In the genomic region with DNA sequence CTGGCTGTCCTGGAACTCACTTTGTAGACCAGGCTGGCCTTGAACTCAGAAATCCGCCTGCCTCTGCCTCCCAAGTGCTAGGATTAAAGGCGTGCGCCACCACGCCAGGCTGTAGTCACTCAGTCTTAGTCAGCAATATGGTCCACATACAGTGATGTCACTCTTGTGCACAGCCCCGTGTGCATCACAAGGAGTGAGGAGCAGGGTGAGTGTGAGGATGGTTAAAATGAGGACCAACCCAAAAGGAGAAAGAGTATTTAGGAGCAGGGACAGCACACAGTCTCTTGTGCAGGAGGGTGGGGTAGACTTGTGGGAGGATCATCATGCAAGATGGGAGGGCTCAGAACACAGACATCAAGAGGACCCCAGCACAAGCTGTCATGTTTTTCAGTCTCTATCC, we compare ENCODE assay signal across 35 mouse cellular contexts. TPM values are rescaled to one million over a fixed set of nuclear protein-coding genes. Genes with fewer than 3 reads are reported as not detected.
DNase-seq lines count a peak whose midpoint lies in the region; ATAC-seq and TF ChIP-seq lines count a peak whose summit lies in the region.
"Had no signal": no experiment of that assay in that cellular context is flagged by ENCODE, and none has a peak within 500 bp of the region (broad histone marks: within the 10 kb centered on the region; RNA-seq: fewer than 3 reads in every experiment).

No protein-coding gene starts in this region.

- no peak overlapping the region for H3K27ac ChIP-seq in heart, embryonic 10.5 days
- no peak overlapping the region for H3K27ac ChIP-seq in stomach, embryonic 16.5 days (ENCODE audit: low read length)
- no peak overlapping the region for H3K27ac ChIP-seq in stomach, postnatal 0 days (replicated peaks)
- H3K27ac ChIP-seq in CH12.LX (ENCODE audit: insufficient read depth, low read depth), result no peak overlapping the region
- H3K27ac ChIP-seq in bone marrow macrophage, adult 2 months (ENCODE audit: insufficient read depth, low read depth, low read length), result peak overlapping the region; percentile 85
- H3K27ac ChIP-seq: forebrain, embryonic 10.5 days; forebrain, embryonic 13.5 days; heart, embryonic 15.5 days; hindbrain, embryonic 10.5 days; hindbrain, embryonic 13.5 days; intestine, embryonic 15.5 days had no signal

- H3K9ac ChIP-seq in stomach, embryonic 16.5 days (ENCODE audit: low read length), result no peak overlapping the region
- H3K9ac ChIP-seq in stomach, postnatal 0 days (ENCODE audit: low read length), result no peak overlapping the region
- no peak overlapping the region for H3K9ac ChIP-seq in CH12.LX (ENCODE audit: insufficient read depth, low read depth)
- H3K9ac ChIP-seq: embryonic facial prominence, embryonic 13.5 days; forebrain, embryonic 13.5 days; heart, embryonic 12.5 days; heart, embryonic 15.5 days; hindbrain, embryonic 13.5 days; intestine, embryonic 15.5 days had no signal

- WGBS in heart, embryonic 10.5 days, result 84% methylated on average over 5 of the region's 5 CpGs
- WGBS in stomach, embryonic 16.5 days, result 84% methylated on average over 5 of the region's 5 CpGs
- 82% methylated on average over 5 of the region's 5 CpGs for WGBS in stomach, postnatal 0 days

- H3K27me3 ChIP-seq in heart, embryonic 10.5 days (ENCODE audit: insufficient read depth, poor library complexity, severe bottlenecking), result no peaks in the 10 kb centered on the region
- no peaks in the 10 kb centered on the region for H3K27me3 ChIP-seq in stomach, embryonic 16.5 days (ENCODE audit: control insufficient read depth, insufficient read depth, low read length)
- no peaks in the 10 kb centered on the region for H3K27me3 ChIP-seq in stomach, postnatal 0 days (ENCODE audit: control insufficient read depth, insufficient read depth, low read length)
- H3K27me3 ChIP-seq in CH12.LX (replicated peaks), result no peaks in the 10 kb centered on the region
- H3K27me3 ChIP-seq: embryonic facial prominence, embryonic 13.5 days; forebrain, embryonic 13.5 days; heart, embryonic 12.5 days; heart, embryonic 15.5 days; hindbrain, embryonic 13.5 days; intestine, embryonic 15.5 days; Patski had no signal

- no peak for TF ChIP-seq EP300 in stomach, postnatal 0 days (optimal IDR thresholded peaks at IDR 0.05)
- no peak for TF ChIP-seq EP300 in CH12.LX (IDR thresholded peaks at IDR 0.05; ENCODE audit: low read length)

- TF ChIP-seq RAD21 in CH12.LX (IDR thresholded peaks at IDR 0.05; ENCODE audit: low read depth, low read length), result no peak

- H3K4me2 ChIP-seq in stomach, embryonic 16.5 days (ENCODE audit: low read depth, low read length), result no peak overlapping the region
- no peak overlapping the region for H3K4me2 ChIP-seq in stomach, postnatal 0 days (replicated peaks; ENCODE audit: low read depth)
- no peak overlapping the region for H3K4me2 ChIP-seq in CH12.LX (ENCODE audit: insufficient read depth, low read depth, poor library complexity, severe bottlenecking)
- H3K4me2 ChIP-seq: embryonic facial prominence, embryonic 13.5 days; forebrain, embryonic 13.5 days; heart, embryonic 12.5 days; heart, embryonic 15.5 days; hindbrain, embryonic 13.5 days; intestine, embryonic 15.5 days had no signal

- H3K9me3 ChIP-seq in heart, embryonic 10.5 days, result no peaks in the 10 kb centered on the region
- no peaks in the 10 kb centered on the region for H3K9me3 ChIP-seq in stomach, embryonic 16.5 days (replicated peaks; ENCODE audit: control insufficient read depth, low read length)
- no peaks in the 10 kb centered on the region for H3K9me3 ChIP-seq in stomach, postnatal 0 days (ENCODE audit: control insufficient read depth, low read length)
- no peaks in the 10 kb centered on the region for H3K9me3 ChIP-seq in CH12.LX (replicated peaks; ENCODE audit: low read length)
- H3K9me3 ChIP-seq: embryonic facial prominence, embryonic 13.5 days; forebrain, embryonic 10.5 days; forebrain, embryonic 13.5 days; G1E; heart, embryonic 12.5 days; heart, embryonic 15.5 days; hindbrain, embryonic 10.5 days; hindbrain, embryonic 13.5 days; intestine, embryonic 15.5 days had no signal

- no peak for TF ChIP-seq CTCF in stomach, postnatal 0 days (IDR thresholded peaks at IDR 0.05; ENCODE audit: low read depth)
- TF ChIP-seq CTCF in CH12.LX (conservative IDR thresholded peaks at IDR 0.05 in 1 of 2, IDR thresholded peaks at IDR 0.05 in 1 of 2; ENCODE audit: low read depth in 2 of 2, low read length in 2 of 2), result no peak
- no peak for TF ChIP-seq CTCF in bone marrow macrophage, adult 2 months (IDR thresholded peaks at IDR 0.05; ENCODE audit: low read depth, low read length)

- H3K36me3 ChIP-seq in heart, embryonic 10.5 days, result no peaks in the 10 kb centered on the region
- H3K36me3 ChIP-seq in stomach, embryonic 16.5 days (ENCODE audit: control insufficient read depth, insufficient read depth, low read length), result no peaks in the 10 kb centered on the region
- H3K36me3 ChIP-seq in stomach, postnatal 0 days (ENCODE audit: control insufficient read depth, insufficient read depth, low read length), result no peaks in the 10 kb centered on the region
- H3K36me3 ChIP-seq in CH12.LX (replicated peaks in 1 of 2; ENCODE audit: control insufficient read depth in 1 of 2, insufficient read depth in 1 of 2, low read length in 1 of 2), result no peaks in the 10 kb centered on the region
- H3K36me3 ChIP-seq: embryonic facial prominence, embryonic 13.5 days; forebrain, embryonic 10.5 days; G1E; heart, embryonic 12.5 days; heart, embryonic 15.5 days; hindbrain, embryonic 10.5 days; hindbrain, embryonic 13.5 days; intestine, embryonic 15.5 days had no signal

- no peak for TF ChIP-seq POLR2A in CH12.LX (IDR thresholded peaks at IDR 0.05; ENCODE audit: low read depth, low read length)
- no peak for TF ChIP-seq POLR2A in bone marrow macrophage, adult 2 months (IDR thresholded peaks at IDR 0.05; ENCODE audit: borderline replicate concordance, low read depth, low read length)

- no peak overlapping the region for H3K4me3 ChIP-seq in heart, embryonic 10.5 days
- no peak overlapping the region for H3K4me3 ChIP-seq in stomach, embryonic 16.5 days (replicated peaks; ENCODE audit: low read length)
- no peak overlapping the region for H3K4me3 ChIP-seq in stomach, postnatal 0 days (ENCODE audit: low read depth, low read length)
- H3K4me3 ChIP-seq in CH12.LX (replicated peaks in 1 of 3; ENCODE audit: low read depth in 2 of 3, low read length in 2 of 3, poor library complexity in 1 of 3), result no peak overlapping the region
- H3K4me3 ChIP-seq in bone marrow macrophage, adult 2 months (ENCODE audit: insufficient read depth, low read length), result no peak overlapping the region
- H3K4me3 ChIP-seq: embryonic facial prominence, embryonic 13.5 days; forebrain, embryonic 10.5 days; forebrain, embryonic 13.5 days; heart, embryonic 12.5 days; heart, embryonic 15.5 days; hindbrain, embryonic 10.5 days; hindbrain, embryonic 13.5 days; intestine, embryonic 15.5 days had no signal

- in situ Hi-C loops in CH12.LX (cut with MboI; ENCODE audit: low pct_ligation_motif_present, low pct_unique_long_range_greater_than_20kb, low sequenced_read_pairs), result no loop called here

- H3K79me2 ChIP-seq in CH12.LX (replicated peaks; ENCODE audit: control insufficient read depth, extremely low read depth, insufficient read depth, poor library complexity, severe bottlenecking), result no peaks in the 10 kb centered on the region

- 0 out of 2 replicates have a peak, but pooled peaks have one; percentile 33 for ATAC-seq in stomach, embryonic 16.5 days (ENCODE audit: insufficient read depth, low FRiP score)
- ATAC-seq in stomach, postnatal 0 days (ENCODE audit: low FRiP score, low TSS enrichment), result no peak
- no peak for ATAC-seq in CD4-positive, CD25-positive, alpha-beta regulatory T cell, adult 4 months
- ATAC-seq: forebrain, embryonic 13.5 days; forebrain, embryonic 16.5 days; hindbrain, embryonic 16.5 days; intestine, embryonic 15.5 days had no signal

- no peaks in the 10 kb centered on the region for H3K4me1 ChIP-seq in heart, embryonic 10.5 days
- H3K4me1 ChIP-seq in stomach, embryonic 16.5 days (ENCODE audit: control insufficient read depth, insufficient read depth, low read length), result no peaks in the 10 kb centered on the region
- no peaks in the 10 kb centered on the region for H3K4me1 ChIP-seq in stomach, postnatal 0 days (replicated peaks; ENCODE audit: control insufficient read depth, insufficient read depth)
- H3K4me1 ChIP-seq in CH12.LX (ENCODE audit: control insufficient read depth in 1 of 2, insufficient read depth in 2 of 2), result peaks cover 20 to 34% of the 10 kb centered on the region in 2 experiments
- peaks cover 33% of the 10 kb centered on the region for H3K4me1 ChIP-seq in bone marrow macrophage, adult 2 months (ENCODE audit: control insufficient read depth, insufficient read depth, low read length)
- H3K4me1 ChIP-seq: forebrain, embryonic 10.5 days; forebrain, embryonic 13.5 days; heart, embryonic 12.5 days; heart, embryonic 15.5 days; hindbrain, embryonic 13.5 days; intestine, embryonic 15.5 days had no signal

- dilution Hi-C loops in CH12.LX (cut with MboI; ENCODE audit: extremely low pct_ligation_motif_present, extremely low pct_unique_long_range_greater_than_20kb, low sequenced_read_pairs), result no loop called here

- peak; percentile 83 for DNase-seq in heart, adult 11 months
- DNase-seq in heart, embryonic 10.5 days (ENCODE audit: low spot score), result no peak
- DNase-seq in stomach, postnatal 0 days (ENCODE audit: low spot score), result no peak
- no peak for DNase-seq in CH12.LX (ENCODE audit: extremely low read depth)
- no peak for DNase-seq in ovary, postnatal 14 days (ENCODE audit: low spot score)
- DNase-seq: adrenal gland, adult 2 months; adrenal gland, postnatal 14 days; B cell, adult 2 months; cerebellum, adult 2 months; cerebellum, adult 9-11 months; cerebellum, postnatal 25 days; gastrocnemius, postnatal 10 days; gastrocnemius, postnatal 36 days; heart, postnatal 10 days; heart, postnatal 36 days; kidney, adult 11 months had no signal

RNA-seq across cellular contexts. Expression of a gene that starts 6.7 kb away (rescaled TPM):
- polyA plus RNA-seq in heart, embryonic 10.5 days (2016; fragmentation: Nextera tagmentation; extraction: Ambion mirVana), result 1.4 and 2.1 TPM in 2 replicates
- polyA plus RNA-seq in stomach, embryonic 16.5 days (2015; fragmentation: Nextera tagmentation; extraction: Ambion mirVana), result 3.5 and 3.6 TPM in 2 replicates
- 1.2 TPM in 2 replicates for polyA plus RNA-seq in stomach, postnatal 0 days (2015; fragmentation: Nextera tagmentation; extraction: Ambion mirVana)
- 2.5 and 2.9 TPM in 2 replicates for total RNA-seq in CH12.LX (2012; rRNA removed)
- 3.3 and 3.4 TPM in 2 replicates for total RNA-seq in CH12.LX (2014; rRNA removed)
- 2.0 and 2.3 TPM in 2 replicates for polyA plus RNA-seq in CH12.LX (2012; ENCODE audit: insufficient read length, low read depth)
- 6.6 and 7.5 TPM in 2 replicates for polyA plus RNA-seq in bone marrow macrophage, adult 2 months (2012; ENCODE audit: insufficient read depth, insufficient read length, missing spikeins)
- 1 to 10 TPM; 6.4 TPM for polyA plus RNA-seq in CD4-positive, CD25-positive, alpha-beta regulatory T cell, adult 4 months (2017; shearing (Covaris generic))

RNA-seq across cellular contexts. Expression of a gene that starts 11.1 kb away (rescaled TPM):
- polyA plus RNA-seq in heart, embryonic 10.5 days (2016; fragmentation: Nextera tagmentation; extraction: Ambion mirVana), result 0.34 and 0.37 TPM in 2 replicates
- 3.0 and 3.7 TPM in 2 replicates for polyA plus RNA-seq in stomach, embryonic 16.5 days (2015; fragmentation: Nextera tagmentation; extraction: Ambion mirVana)
- 2.0 and 2.1 TPM in 2 replicates for polyA plus RNA-seq in stomach, postnatal 0 days (2015; fragmentation: Nextera tagmentation; extraction: Ambion mirVana)
- 0.08 TPM in 1 of 2 replicates, not detected in the other for total RNA-seq in CH12.LX (2012; rRNA removed)
- total RNA-seq in CH12.LX (2014; rRNA removed), result 0.09 and 0.43 TPM in 2 replicates
- 0.33 and 0.40 TPM in 2 replicates for polyA plus RNA-seq in CH12.LX (2012; ENCODE audit: insufficient read length, low read depth)
- 54.9 and 67.4 TPM in 2 replicates for polyA plus RNA-seq in bone marrow macrophage, adult 2 months (2012; ENCODE audit: insufficient read depth, insufficient read length, missing spikeins)
- not detected for polyA plus RNA-seq in CD4-positive, CD25-positive, alpha-beta regulatory T cell, adult 4 months (2017; shearing (Covaris generic))

RNA-seq across cellular contexts. Expression of a gene that starts 24.1 kb away (rescaled TPM):
- polyA plus RNA-seq in heart, embryonic 10.5 days (2016; fragmentation: Nextera tagmentation; extraction: Ambion mirVana), result 9.7 and 10.0 TPM in 2 replicates
- 11.3 and 12.9 TPM in 2 replicates for polyA plus RNA-seq in stomach, embryonic 16.5 days (2015; fragmentation: Nextera tagmentation; extraction: Ambion mirVana)
- polyA plus RNA-seq in stomach, postnatal 0 days (2015; fragmentation: Nextera tagmentation; extraction: Ambion mirVana), result 4.2 and 4.6 TPM in 2 replicates
- total RNA-seq in CH12.LX (2012; rRNA removed) (5.8 and 6.6 TPM in 2 replicates), CH12.LX (2014; rRNA removed) (8.6 and 9.8 TPM in 2 replicates)
- polyA plus RNA-seq in CH12.LX (2012; ENCODE audit: insufficient read length, low read depth), result 3.5 and 5.8 TPM in 2 replicates
- polyA plus RNA-seq in bone marrow macrophage, adult 2 months (2012; ENCODE audit: insufficient read depth, insufficient read length, missing spikeins), result 4.7 and 5.5 TPM in 2 replicates
- polyA plus RNA-seq in CD4-positive, CD25-positive, alpha-beta regulatory T cell, adult 4 months (2017; shearing (Covaris generic)), result 10 to 100 TPM; 10.9 to 12.9 TPM

RNA-seq across cellular contexts. Expression of a gene that starts 49.6 kb away (rescaled TPM):
- not detected in 2 replicates for polyA plus RNA-seq in heart, embryonic 10.5 days (2016; fragmentation: Nextera tagmentation; extraction: Ambion mirVana)
- polyA plus RNA-seq in stomach, embryonic 16.5 days (2015; fragmentation: Nextera tagmentation; extraction: Ambion mirVana), result not detected in 2 replicates
- 0.02 TPM in 1 of 2 replicates, not detected in the other for polyA plus RNA-seq in stomach, postnatal 0 days (2015; fragmentation: Nextera tagmentation; extraction: Ambion mirVana)
- total RNA-seq in CH12.LX (2012; rRNA removed) (not detected in 2 replicates), CH12.LX (2014; rRNA removed) (not detected in 2 replicates)
- not detected in 2 replicates for polyA plus RNA-seq in CH12.LX (2012; ENCODE audit: insufficient read length, low read depth)
- polyA plus RNA-seq in bone marrow macrophage, adult 2 months (2012; ENCODE audit: insufficient read depth, insufficient read length, missing spikeins), result not detected in 2 replicates
- not detected for polyA plus RNA-seq in CD4-positive, CD25-positive, alpha-beta regulatory T cell, adult 4 months (2017; shearing (Covaris generic))
- total RNA-seq: adrenal gland, adult 2 months; adrenal gland, postnatal 14 days; common myeloid progenitor, adult 5-6 weeks; gastrocnemius, adult 18-20 months; gastrocnemius, postnatal 10 days; gastrocnemius, postnatal 36 days; granulocyte monocyte progenitor cell, adult 5-6 weeks; heart, adult 8-10 months; heart, postnatal 10 days; heart, postnatal 36 days had no signal
- polyA plus RNA-seq: adrenal gland, adult 2 months; cerebellum, adult 2 months; embryonic facial prominence, embryonic 13.5 days; forebrain, embryonic 10.5 days; forebrain, embryonic 13.5 days; forebrain, embryonic 16.5 days; G1E; heart, embryonic 12.5 days; heart, embryonic 15.5 days; hindbrain, embryonic 10.5 days; hindbrain, embryonic 13.5 days; intestine, embryonic 15.5 days; Patski had no signal

RNA-seq across cellular contexts. Expression of a gene that starts 51.6 kb away (rescaled TPM):
- polyA plus RNA-seq in heart, embryonic 10.5 days (2016; fragmentation: Nextera tagmentation; extraction: Ambion mirVana), result 0.06 and 0.21 TPM in 2 replicates
- polyA plus RNA-seq in stomach, embryonic 16.5 days (2015; fragmentation: Nextera tagmentation; extraction: Ambion mirVana), result not detected in 2 replicates
- not detected in 2 replicates for polyA plus RNA-seq in stomach, postnatal 0 days (2015; fragmentation: Nextera tagmentation; extraction: Ambion mirVana)
- total RNA-seq in CH12.LX (2012; rRNA removed) (not detected in 2 replicates), CH12.LX (2014; rRNA removed) (not detected in 2 replicates)
- not detected in 2 replicates for polyA plus RNA-seq in CH12.LX (2012; ENCODE audit: insufficient read length, low read depth)
- polyA plus RNA-seq in bone marrow macrophage, adult 2 months (2012; ENCODE audit: insufficient read depth, insufficient read length, missing spikeins), result not detected in 2 replicates
- not detected for polyA plus RNA-seq in CD4-positive, CD25-positive, alpha-beta regulatory T cell, adult 4 months (2017; shearing (Covaris generic))
- total RNA-seq: adrenal gland, adult 2 months; adrenal gland, postnatal 14 days; gastrocnemius, adult 18-20 months; gastrocnemius, postnatal 10 days; gastrocnemius, postnatal 36 days; heart, adult 8-10 months; heart, postnatal 10 days; heart, postnatal 36 days had no signal
- polyA plus RNA-seq: adrenal gland, adult 2 months; embryonic facial prominence, embryonic 13.5 days; G1E; heart, embryonic 12.5 days; heart, embryonic 15.5 days had no signal

Comparison
In these comparisons a context has a peak if more than half of its experiments do, and no peak if none do; other contexts are left out.
1. RNA of a gene that starts 11.1 kb away (polyA plus RNA-seq): 54.9 to 67.4 TPM in bone marrow macrophage, adult 2 months; 3.0 to 3.7 TPM in stomach, embryonic 16.5 days, 2.0 to 2.1 TPM in stomach, postnatal 0 days, 0.33 to 0.40 TPM in CH12.LX, 0.34 to 0.37 TPM in heart, embryonic 10.5 days and not detected in CD4-positive, CD25-positive, alpha-beta regulatory T cell, adult 4 months; every median in the first group is over 10 times any median in the second.